Mouse (Mus musculus) activated CD4-positive, CD25-positive, alpha-beta regulatory T cell (primary cell): ENCODE results near the gene Prpf31. TPM values are rescaled to one million over a fixed set of nuclear protein-coding genes. Genes with fewer than 3 reads are reported as not detected.

Experiments used
- polyA plus RNA-seq, 2 experiments: library from polyadenylated mRNA; unstranded; fragments of 100-300 nt; shearing (Covaris generic); gene quantifications; one replicate each; pipeline ENCODE4 v1.2.1; 2017

Gene Prpf31
- 10 to 100 TPM; 79.1 to 99.3 TPM for polyA plus RNA-seq

GRCm38 (mm10) chr7:3629543-3630477 lies at the start of gene Prpf31, which contains the start of gene Tfpt:
Prpf31 (plus strand) TSS chr7:3629985.
Tfpt (minus strand) TSS chr7:3629929.

GRCm38 (mm10) chr7:3616057-3616388 lies 13.8 kb upstream of the Prpf31 start, which contains the start of gene Oscar:
Oscar (minus strand) TSS chr7:3616157.

GRCm38 (mm10) chr7:3617242-3617995 lies 12.4 kb upstream of the Prpf31 start, which contains the start of gene Ndufa3:
Ndufa3 (plus strand) TSS chr7:3617373.

GRCm38 (mm10) chr7:3644672-3645487 lies 15.1 kb downstream of the Prpf31 start, which contains the start of gene Cnot3:
Cnot3 (plus strand) TSS chr7:3645268.

GRCm38 (mm10) chr7:3665215-3666114 lies 35.7 kb downstream of the Prpf31 start, which contains the start of gene Leng1:
Leng1 (minus strand) TSS chr7:3665840.

GRCm38 (mm10) chr7:3677342-3677741 lies 47.6 kb downstream of the Prpf31 start, which contains the start of gene Tmc4:
Tmc4 (minus strand) TSS chr7:3677553.

Other genes with a start within 250 kb of the Prpf31 start
- gene Cacng8, start 239.3 kb upstream of the Prpf31 start, polyA plus RNA-seq: not detected
- not detected for gene Cacng6, start 205.8 kb upstream of the Prpf31 start, polyA plus RNA-seq
- 1 to 10 TPM in 1 of 2 experiments, not detected in 1; 1.7 TPM for gene Tarm1, start 127.4 kb upstream of the Prpf31 start, polyA plus RNA-seq
- gene Oscar, start 13.8 kb upstream of the Prpf31 start, polyA plus RNA-seq: under 1 TPM in 1 of 2 experiments, not detected in 1; 0.34 TPM
- 100 to 1,000 TPM; 490 to 495 TPM for gene Ndufa3, start 12.6 kb upstream of the Prpf31 start, polyA plus RNA-seq
- 10 to 100 TPM; 52.0 to 55.0 TPM for gene Tfpt, start 56 bp upstream of the Prpf31 start, polyA plus RNA-seq
- 10 to 100 TPM; 71.9 to 96.3 TPM for gene Cnot3, start 15.3 kb downstream of the Prpf31 start, polyA plus RNA-seq
- 10 to 100 TPM; 20.6 to 23.3 TPM for gene Leng1, start 35.9 kb downstream of the Prpf31 start, polyA plus RNA-seq
- gene Tmc4, start 47.6 kb downstream of the Prpf31 start, polyA plus RNA-seq: 1 to 10 TPM; 5.2 to 6.7 TPM
- gene Tsen34, start 62.9 kb downstream of the Prpf31 start, polyA plus RNA-seq: 10 to 100 TPM; 26.9 to 40.8 TPM
- gene Mboat7, start 63.5 kb downstream of the Prpf31 start, polyA plus RNA-seq: 10 to 100 TPM; 70.7 to 71.5 TPM
- gene Rps9, start 74.0 kb downstream of the Prpf31 start, polyA plus RNA-seq: 1,000 to 10,000 TPM; 1,535 to 2,624 TPM
- 1 to 10 TPM; 2.1 to 3.6 TPM for gene Pirb, start 90.4 kb downstream of the Prpf31 start, polyA plus RNA-seq
- under 1 TPM in 1 of 2 experiments, not detected in 1; 0.76 TPM for gene Gm15448, start 195.7 kb downstream of the Prpf31 start, polyA plus RNA-seq
- gene Pira2, start 215.1 kb downstream of the Prpf31 start, polyA plus RNA-seq: under 1 TPM; 0.63 to 1.00 TPM